Mouse (Mus musculus): ENCODE measurements around the gene Olfr231. TPM values are rescaled to one million over a fixed set of nuclear protein-coding genes. Genes with fewer than 3 reads are reported as not detected.

Gene Olfr231
- polyA plus RNA-seq, 1 experiment: not detected

DNA sequence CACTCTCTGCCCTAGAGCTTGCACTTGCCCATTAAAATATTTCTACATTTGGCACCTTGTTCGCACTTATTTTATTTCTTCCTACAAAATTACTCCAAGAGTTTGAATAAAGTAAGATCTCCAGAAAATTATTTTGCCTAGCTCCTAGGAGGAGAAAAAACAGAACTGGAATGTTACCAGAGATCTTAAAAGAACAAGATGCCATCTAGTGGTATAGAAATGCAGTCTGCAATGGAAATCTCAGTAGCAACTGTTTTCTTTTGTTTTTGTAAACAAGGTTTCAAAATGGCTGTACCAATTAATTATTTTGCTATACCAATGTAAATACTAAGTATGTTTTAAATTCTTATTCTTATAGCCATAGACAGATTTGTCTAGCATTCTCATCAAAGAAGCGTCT, 17.2 kb downstream of the Olfr231 start:
- H3K27ac ChIP-seq (ENCODE audit: insufficient read depth, low read length): no peak overlapping the region
- no peak for TF ChIP-seq CTCF (IDR thresholded peaks at IDR 0.05; ENCODE audit: borderline replicate concordance, insufficient read depth, low read length)
- no peak for TF ChIP-seq POLR2A (IDR thresholded peaks at IDR 0.05; ENCODE audit: low read depth, low read length)
- H3K4me3 ChIP-seq (ENCODE audit: insufficient read depth, low read length): no peak overlapping the region
- H3K4me1 ChIP-seq (ENCODE audit: control insufficient read depth, insufficient read depth, low read length): no peaks in the 10 kb centered on the region

DNA sequence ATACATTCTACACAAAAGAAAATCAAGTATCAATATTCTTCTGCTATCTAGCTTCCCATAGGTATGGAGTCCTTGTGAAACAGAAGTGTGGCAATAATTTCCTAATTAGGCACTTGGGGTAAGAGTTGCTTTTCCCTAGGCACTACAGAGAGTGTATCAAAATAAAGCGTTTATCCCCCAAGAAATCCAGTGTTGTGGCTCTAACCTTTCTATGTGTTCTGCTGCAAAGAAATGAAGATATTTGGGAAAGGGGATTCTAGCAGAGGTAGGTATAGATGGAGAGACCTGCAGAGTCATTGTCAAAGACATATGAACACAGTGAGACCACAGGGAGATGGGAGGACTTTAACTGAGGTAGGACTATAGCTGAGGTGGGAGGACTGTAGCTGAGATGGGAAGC, 24.4 kb downstream of the Olfr231 start, which contains the start of gene Olfr427:
TSS of gene Olfr427 (plus strand) at position 301 of the 400 bp plus-strand sequence.
- H3K27ac ChIP-seq (ENCODE audit: insufficient read depth, low read length): no peak within 1 kb of the TSS
- H3K4me1 ChIP-seq (ENCODE audit: control insufficient read depth, insufficient read depth, low read length): no peaks in the 10 kb centered on the region
- TF ChIP-seq CTCF (IDR thresholded peaks at IDR 0.05; ENCODE audit: borderline replicate concordance, insufficient read depth, low read length): no peak
- TF ChIP-seq POLR2A (IDR thresholded peaks at IDR 0.05; ENCODE audit: low read depth, low read length): no peak
- H3K4me3 ChIP-seq (ENCODE audit: insufficient read depth, low read length): no peak within 1 kb of the TSS

DNA sequence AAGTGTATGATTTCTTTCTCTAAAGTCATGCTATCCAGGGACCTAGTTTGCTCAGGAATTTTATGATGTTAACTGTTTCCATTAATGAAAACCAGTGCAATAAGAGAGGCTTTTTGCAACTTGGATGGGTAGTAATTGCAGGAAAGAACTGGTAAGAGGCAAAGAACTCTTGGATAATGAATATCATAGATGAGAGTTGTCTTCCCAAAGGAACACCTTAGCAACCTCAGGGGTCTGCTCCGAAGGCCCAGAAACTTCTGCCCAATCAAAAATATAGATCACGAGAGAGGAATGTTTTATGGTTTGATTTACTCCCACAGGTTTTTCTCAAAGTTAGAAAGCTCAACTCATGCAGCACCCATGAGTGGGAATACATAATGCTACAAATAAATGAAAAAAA, 36.9 kb downstream of the Olfr231 start, which contains the start of gene Olfr429:
TSS of gene Olfr429 (plus strand) at position 301 of the 400 bp plus-strand sequence.
- Histone ChIP-seq H3K4me1 (ENCODE audit: control insufficient read depth, insufficient read depth, low read length) (no peaks in the 10 kb centered on the region), H3K27ac (ENCODE audit: insufficient read depth, low read length) (no peak within 1 kb of the TSS), H3K4me3 (ENCODE audit: insufficient read depth, low read length) (no peak within 1 kb of the TSS)
- no peak for TF ChIP-seq CTCF (IDR thresholded peaks at IDR 0.05; ENCODE audit: borderline replicate concordance, insufficient read depth, low read length)
- TF ChIP-seq POLR2A (IDR thresholded peaks at IDR 0.05; ENCODE audit: low read depth, low read length): no peak

DNA sequence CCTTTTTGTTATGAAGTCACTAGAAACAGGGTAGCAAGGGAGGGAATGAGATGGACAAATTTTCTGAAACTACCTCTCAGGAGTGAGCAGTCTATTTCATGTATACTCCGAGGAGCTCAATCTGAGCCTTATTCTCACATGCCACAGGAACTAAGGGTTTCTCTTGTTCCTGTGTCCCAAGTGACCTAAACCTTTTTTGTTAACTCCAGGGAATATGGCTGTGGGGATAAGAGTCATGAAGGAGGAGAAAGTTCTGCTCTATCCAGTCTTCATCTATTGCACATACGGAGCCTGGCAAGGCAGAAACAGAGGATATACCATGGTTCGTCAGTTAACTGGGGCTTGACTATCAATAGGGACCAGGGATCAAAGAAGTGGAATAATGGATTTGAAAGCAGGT, 54.7 kb downstream of the Olfr231 start, which contains the start of gene Olfr430:
TSS of gene Olfr430 (plus strand) at position 301 of the 400 bp plus-strand sequence.
- Histone ChIP-seq H3K4me3 (ENCODE audit: insufficient read depth, low read length) (no peak within 1 kb of the TSS), H3K27ac (ENCODE audit: insufficient read depth, low read length) (no peak within 1 kb of the TSS), H3K4me1 (ENCODE audit: control insufficient read depth, insufficient read depth, low read length) (no peaks in the 10 kb centered on the region)
- no peak for TF ChIP-seq CTCF (IDR thresholded peaks at IDR 0.05; ENCODE audit: borderline replicate concordance, insufficient read depth, low read length)
- TF ChIP-seq POLR2A (IDR thresholded peaks at IDR 0.05; ENCODE audit: low read depth, low read length): no peak

Other genes starting within 250 kb of the Olfr231 start
- gene Ifi211, start 208.1 kb downstream of the Olfr231 start, polyA plus RNA-seq (2011; ENCODE audit: insufficient read length, low read depth, missing spikeins): 27.4 TPM in 2 replicates
- 3.7 and 8.8 TPM in 2 replicates for gene Mndal, start 178.7 kb downstream of the Olfr231 start, polyA plus RNA-seq (2011; ENCODE audit: insufficient read length, low read depth, missing spikeins)
- gene Ifi203, start 178.5 kb downstream of the Olfr231 start, polyA plus RNA-seq (2011; ENCODE audit: insufficient read length, low read depth, missing spikeins): 5.0 and 9.6 TPM in 2 replicates
- not detected in 2 replicates for gene Ifi202b, start 138.4 kb downstream of the Olfr231 start, polyA plus RNA-seq (2011; ENCODE audit: insufficient read length, low read depth, missing spikeins)
- 0.95 and 2.4 TPM in 2 replicates for gene Ifi205, start 89.4 kb downstream of the Olfr231 start, polyA plus RNA-seq (2011; ENCODE audit: insufficient read length, low read depth, missing spikeins)
- gene Olfr433, start 80.5 kb downstream of the Olfr231 start, polyA plus RNA-seq (2011; ENCODE audit: insufficient read length, low read depth, missing spikeins): not detected in 2 replicates
- not detected in 2 replicates for gene Olfr432, start 72.0 kb downstream of the Olfr231 start, polyA plus RNA-seq (2011; ENCODE audit: insufficient read length, low read depth, missing spikeins)
- gene Olfr430, start 54.6 kb downstream of the Olfr231 start, polyA plus RNA-seq (2011; ENCODE audit: insufficient read length, low read depth, missing spikeins): not detected in 2 replicates
- not detected in 2 replicates for gene Olfr429, start 36.8 kb downstream of the Olfr231 start, polyA plus RNA-seq (2011; ENCODE audit: insufficient read length, low read depth, missing spikeins)
- gene Olfr427, start 24.3 kb downstream of the Olfr231 start, polyA plus RNA-seq (2011; ENCODE audit: insufficient read length, low read depth, missing spikeins): not detected in 2 replicates
- gene Olfr424, start 10.4 kb upstream of the Olfr231 start, polyA plus RNA-seq (2011; ENCODE audit: insufficient read length, low read depth, missing spikeins): not detected in 2 replicates
- not detected in 2 replicates for gene Olfr420, start 34.5 kb upstream of the Olfr231 start, polyA plus RNA-seq (2011; ENCODE audit: insufficient read length, low read depth, missing spikeins)
- gene Spta1, start 51.6 kb upstream of the Olfr231 start, polyA plus RNA-seq (2011; ENCODE audit: insufficient read length, low read depth, missing spikeins): 0.32 and 0.37 TPM in 2 replicates
- gene Olfr419, start 130.9 kb upstream of the Olfr231 start, polyA plus RNA-seq (2011; ENCODE audit: insufficient read length, low read depth, missing spikeins): not detected in 2 replicates
- gene Mptx1, start 209.4 kb upstream of the Olfr231 start, polyA plus RNA-seq (2011; ENCODE audit: insufficient read length, low read depth, missing spikeins): not detected in 2 replicates
- gene Olfr417, start 244.0 kb upstream of the Olfr231 start, polyA plus RNA-seq (2011; ENCODE audit: insufficient read length, low read depth, missing spikeins): not detected in 2 replicates

All from embryonic fibroblast, embryonic 13.5 days (primary cell).